Mouse (Mus musculus): Measurements from ENCODE around the gene Nudt2. TPM values are rescaled to one million over a fixed set of nuclear protein-coding genes. Genes with fewer than 3 reads are reported as not detected.

Nudt2 gene
- polyA plus RNA-seq, 1 experiment from 2014 or later = 63.5 TPM

DNA sequence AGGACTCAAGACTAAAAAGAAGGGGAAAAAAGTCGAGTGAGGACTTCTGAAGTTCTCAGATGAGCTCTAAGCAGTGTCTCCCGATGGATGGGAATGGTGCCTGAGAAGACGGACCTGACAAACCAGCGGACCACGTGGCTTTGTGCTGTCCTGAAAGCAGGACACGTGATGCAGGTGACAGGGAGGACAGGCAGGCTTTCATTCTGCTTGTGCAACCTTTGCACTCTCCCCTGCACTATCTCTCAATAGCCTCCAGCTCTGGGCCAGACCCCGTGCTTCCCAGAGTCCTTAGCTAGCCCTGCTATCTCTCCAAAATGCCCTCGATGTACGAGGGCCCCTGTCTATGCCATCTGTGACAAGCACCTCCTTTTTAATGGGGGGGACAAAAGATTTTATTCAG is 59.9 kb downstream of the Nudt2 start:
- Histone ChIP-seq H3K27me3 (peaks cover 8% of the 10 kb centered on the region; the same call in 1 of the 2 replicates), H3K27ac (replicated peaks) (no peak overlapping the region), H3K4me1 (peaks cover 37% of the 10 kb centered on the region), H3K9me3 (no peaks in the 10 kb centered on the region), H3K36me3 (peaks cover 14% of the 10 kb centered on the region; the same call in 1 of the 2 replicates), H3K9ac (replicated peaks) (no peak overlapping the region), H3K4me2 (replicated peaks) (no peak overlapping the region), H3K4me3 (no peak overlapping the region)
- ATAC-seq (ENCODE audit: low FRiP score, low read depth) = no peak
- WGBS = 78% methylated on average over 9 of the region's 9 CpGs

DNA sequence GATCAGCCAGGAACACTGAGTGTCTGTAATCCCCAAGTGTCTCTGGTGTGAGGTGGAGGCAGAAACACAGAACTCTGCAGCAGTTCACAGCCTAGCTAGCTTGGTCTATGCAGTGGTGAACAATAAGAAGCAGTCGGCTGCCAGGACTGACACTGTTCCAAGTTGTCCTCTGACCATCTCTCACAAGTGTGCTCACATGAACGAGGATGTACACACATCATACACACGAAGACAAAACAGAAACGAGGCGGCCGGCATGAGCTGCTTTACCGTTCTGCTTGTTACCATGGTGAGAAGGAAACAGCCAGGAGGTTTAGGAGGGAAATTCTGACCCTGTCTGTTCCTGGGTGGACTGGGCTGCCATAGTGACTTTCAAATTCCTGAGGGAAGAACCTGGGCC is 61.6 kb downstream of the Nudt2 start:
- Histone ChIP-seq H3K36me3 (0 out of 2 replicates have a peak, but pooled peaks cover 4% of the 10 kb centered on the region), H3K4me3 (no peak overlapping the region), H3K9me3 (no peaks in the 10 kb centered on the region), H3K9ac (replicated peaks) (peak overlapping the region; percentile 28), H3K4me2 (replicated peaks) (peak overlapping the region; percentile 27), H3K27ac (replicated peaks) (peak overlapping the region; percentile 70), H3K4me1 (peaks cover 48% of the 10 kb centered on the region), H3K27me3 (peaks cover 8% of the 10 kb centered on the region; the same call in 1 of the 2 replicates)
- WGBS = 23% methylated on average over 7 of the region's 7 CpGs
- ATAC-seq (ENCODE audit: low FRiP score, low read depth) = peak; percentile 35; the same call in 1 of the 2 replicates

DNA sequence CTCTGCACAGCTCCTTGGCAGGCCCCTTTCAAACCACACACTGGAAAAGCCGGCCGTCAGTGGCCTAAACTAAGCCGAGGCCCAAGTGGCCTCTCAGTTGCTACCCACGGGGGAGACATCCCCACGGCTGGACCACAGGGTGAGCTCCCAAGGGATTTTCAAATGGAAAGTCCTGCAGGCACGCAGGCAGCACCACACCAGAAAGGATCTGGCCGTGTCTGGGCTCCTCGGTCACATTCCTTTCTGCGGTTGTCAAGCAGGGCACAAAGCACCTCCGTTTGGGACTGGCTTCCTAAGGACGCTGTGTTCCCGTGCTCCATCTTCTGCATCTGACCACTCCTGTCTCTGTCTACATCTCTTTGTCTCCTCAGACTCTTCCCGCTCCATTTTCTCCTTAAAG is 62.1 kb downstream of the Nudt2 start:
- H3K4me2 ChIP-seq (replicated peaks) = peak overlapping the region; percentile 27
- peak overlapping the region; percentile 28 for H3K9ac ChIP-seq (replicated peaks)
- peaks cover 49% of the 10 kb centered on the region for H3K4me1 ChIP-seq
- H3K27me3 ChIP-seq = peaks cover 8% of the 10 kb centered on the region; the same call in 1 of the 2 replicates
- peak overlapping the region; percentile 70 for H3K27ac ChIP-seq (replicated peaks)
- H3K4me3 ChIP-seq = no peak overlapping the region
- 8% methylated on average over 13 of the region's 13 CpGs for WGBS
- ATAC-seq (ENCODE audit: low FRiP score, low read depth) = peak; percentile 7; the same call in 1 of the 2 replicates
- H3K36me3 ChIP-seq = no peaks in the 10 kb centered on the region
- no peaks in the 10 kb centered on the region for H3K9me3 ChIP-seq

DNA sequence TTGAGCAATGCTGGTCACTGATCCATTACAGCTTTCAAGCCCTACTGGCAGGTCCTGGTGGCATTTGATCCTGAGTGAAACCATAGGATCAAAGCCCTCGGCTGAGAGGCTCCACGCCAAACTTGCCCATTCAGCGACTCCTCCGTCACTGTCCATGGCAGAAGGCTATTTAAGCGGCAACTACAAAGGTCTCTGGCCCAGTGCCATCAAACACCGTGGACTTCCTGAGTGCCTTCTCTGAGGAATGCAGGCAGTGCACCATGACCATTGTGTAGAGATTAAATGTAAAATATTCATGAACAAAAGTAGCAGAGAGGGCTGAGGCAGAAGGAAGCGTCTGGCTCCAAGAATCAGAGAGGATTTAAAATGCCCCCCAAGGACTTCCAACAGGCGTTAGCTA is 63.0 kb downstream of the Nudt2 start:
- H3K36me3 ChIP-seq = no peaks in the 10 kb centered on the region
- no peaks in the 10 kb centered on the region for H3K9me3 ChIP-seq
- 10% methylated on average over 8 of the region's 8 CpGs for WGBS
- peak overlapping the region; percentile 17 for H3K4me2 ChIP-seq (replicated peaks)
- H3K9ac ChIP-seq (replicated peaks) = no peak overlapping the region
- ATAC-seq (ENCODE audit: low FRiP score, low read depth) = peak; percentile 61; the same call in 1 of the 2 replicates
- no peak overlapping the region for H3K4me3 ChIP-seq
- H3K27ac ChIP-seq (replicated peaks) = peak overlapping the region; percentile 70
- peaks cover 8% of the 10 kb centered on the region; the same call in 1 of the 2 replicates for H3K27me3 ChIP-seq
- H3K4me1 ChIP-seq = peaks cover 49% of the 10 kb centered on the region

Other genes starting within 250 kb of the Nudt2 start
- gene Ubap2, start 190.0 kb upstream of the Nudt2 start, polyA plus RNA-seq (2016; fragmentation: Nextera tagmentation; extraction: Ambion mirVana) = 74.8 and 75.5 TPM in 2 replicates
- gene Dcaf12, start 150.3 kb upstream of the Nudt2 start, polyA plus RNA-seq (2016; fragmentation: Nextera tagmentation; extraction: Ambion mirVana) = 73.1 and 74.9 TPM in 2 replicates
- 80.3 and 81.2 TPM in 2 replicates for gene Ubap1, start 116.2 kb upstream of the Nudt2 start, polyA plus RNA-seq (2016; fragmentation: Nextera tagmentation; extraction: Ambion mirVana)
- 11.9 and 12.6 TPM in 2 replicates for gene Kif24, start 264 bp upstream of the Nudt2 start, polyA plus RNA-seq (2016; fragmentation: Nextera tagmentation; extraction: Ambion mirVana)
- gene AI464131, start 37.9 kb downstream of the Nudt2 start, polyA plus RNA-seq (2016; fragmentation: Nextera tagmentation; extraction: Ambion mirVana) = 8.5 and 8.7 TPM in 2 replicates
- 5.0 and 5.5 TPM in 2 replicates for gene 1110017D15Rik, start 52.2 kb downstream of the Nudt2 start, polyA plus RNA-seq (2016; fragmentation: Nextera tagmentation; extraction: Ambion mirVana)
- gene Fam219a, start 104.4 kb downstream of the Nudt2 start, polyA plus RNA-seq (2016; fragmentation: Nextera tagmentation; extraction: Ambion mirVana) = 11.4 and 11.9 TPM in 2 replicates
- gene Dnaic1, start 104.6 kb downstream of the Nudt2 start, polyA plus RNA-seq (2016; fragmentation: Nextera tagmentation; extraction: Ambion mirVana) = 2.3 and 2.5 TPM in 2 replicates
- gene Enho, start 175.2 kb downstream of the Nudt2 start, polyA plus RNA-seq (2016; fragmentation: Nextera tagmentation; extraction: Ambion mirVana) = 59.3 and 65.4 TPM in 2 replicates
- gene Cntfr, start 231.9 kb downstream of the Nudt2 start, polyA plus RNA-seq (2016; fragmentation: Nextera tagmentation; extraction: Ambion mirVana) = 35.0 and 43.5 TPM in 2 replicates
- 63.1 and 76.5 TPM in 2 replicates for gene Il11ra1, start 234.8 kb downstream of the Nudt2 start, polyA plus RNA-seq (2016; fragmentation: Nextera tagmentation; extraction: Ambion mirVana)
- 68.7 and 69.3 TPM in 2 replicates for gene Rpp25l, start 248.4 kb downstream of the Nudt2 start, polyA plus RNA-seq (2016; fragmentation: Nextera tagmentation; extraction: Ambion mirVana)